Mouse (Mus musculus) bone marrow, adult 2 months (tissue): ENCODE measurements around the gene Tsfm. TPM values are rescaled to one million over a fixed set of nuclear protein-coding genes. Genes with fewer than 3 reads are reported as not detected.
A peak's percentile ranks its signal among the peaks of the same experiment; 100 is the strongest.

ENCODE experiments used
- H3K27ac ChIP-seq: fragments of 200-500 bp; 2 replicates; pipeline ENCODE4 v1.5.1; 2012; ENCODE audit warnings: low read depth, mild to moderate bottlenecking, control low read depth, inconsistent platforms, low read length; ENCODE audit not compliant: control insufficient read depth, poor library complexity, insufficient read depth
- H3K4me1 ChIP-seq: fragments of 200-500 bp; 2 replicates; pipeline ENCODE4 v1.6.1; 2011; ENCODE audit warnings: low read length; ENCODE audit not compliant: control insufficient read depth, insufficient read depth
- H3K4me3 ChIP-seq: fragments of 200-500 bp; replicated peaks from 2 replicates; pipeline ENCODE3; 2011; ENCODE audit warnings: mild to moderate bottlenecking, low read depth, low read length, control low read depth; ENCODE audit not compliant: control insufficient read depth
- CTCF ChIP-seq: fragments of 200-500 bp; IDR thresholded peaks from 2 replicates; pipeline ENCODE4 v1.5.1; 2011; ENCODE audit warnings: low read length, control low read depth; ENCODE audit not compliant: control insufficient read depth, insufficient read depth
- POLR2A ChIP-seq: fragments of 200-500 bp; IDR thresholded peaks from 2 replicates; pipeline ENCODE4 v1.6.1; 2011; ENCODE audit warnings: low read depth, mild to moderate bottlenecking, control low read depth, low read length, borderline replicate concordance; ENCODE audit not compliant: control insufficient read depth
- WGBS: fragments of 180-500 bp; shearing (Covaris S2); methylation state at CpG from one replicate; pipeline ENCODE4 v1.1.7; 2018; 5-methylcytosine and 5-hydroxymethylcytosine counted together
- polyA plus RNA-seq: library from polyadenylated mRNA; stranded (reverse); fragments of >200 nt; gene quantifications from 2 replicates; pipeline ENCODE4 v1.2.4, GENCODE M21; 2011; ENCODE audit warnings: low replicate concordance; ENCODE audit not compliant: missing spikeins, insufficient read depth, insufficient read length

Gene Tsfm
- polyA plus RNA-seq, 1 experiment, result 23.6 TPM

- TF ChIP-seq POLR2A (no peak), CTCF (no peak)
- Histone ChIP-seq H3K4me3 (no peak overlapping the region), H3K4me1 (no peaks in the 10 kb centered on the region), H3K27ac (no peak overlapping the region)
- 4% methylated on average over 29 of the region's 29 CpGs for WGBS
These were observed 18.9 kb upstream of the Tsfm start for GRCm38 (mm10) chr10:127049395-127050118.

GRCm38 (mm10) chr10:127048608-127049394 is 18.2 kb upstream of the Tsfm start:
- no peaks in the 10 kb centered on the region for H3K4me1 ChIP-seq
- TF ChIP-seq CTCF (no peak), POLR2A (no peak)
- no peak overlapping the region for H3K27ac ChIP-seq
- no peak overlapping the region for H3K4me3 ChIP-seq
- WGBS, result 7% methylated on average over 35 of the region's 35 CpGs

GRCm38 (mm10) chr10:127047954-127048353 is 17.3 kb upstream of the Tsfm start, which contains the start of gene Cyp27b1:
Gene Cyp27b1 (plus strand): TSS chr10:127048250.
- H3K27ac ChIP-seq, result no peak within 1 kb of the TSS
- TF ChIP-seq CTCF, result no peak
- TF ChIP-seq POLR2A, result no peak
- no peak within 1 kb of the TSS for H3K4me3 ChIP-seq
- H3K4me1 ChIP-seq, result no peaks in the 10 kb centered on the region
- WGBS, result 38% methylated on average over 5 of the region's 5 CpGs

- TF ChIP-seq POLR2A (no peak), CTCF (no peak)
- 90% methylated on average over 6 of the region's 6 CpGs for whole genome bisulfite sequencing
- H3K4me3 ChIP-seq, result no peak overlapping the region
- H3K27ac ChIP-seq, result no peak overlapping the region
- H3K4me1 ChIP-seq, result peaks cover 1% of the 10 kb centered on the region; the same call in 1 of the 2 replicates
These were observed 12.5 kb upstream of the Tsfm start for GRCm38 (mm10) chr10:127043187-127043586.

- TF ChIP-seq POLR2A, result no peak
- TF ChIP-seq CTCF, result no peak
- Histone ChIP-seq H3K27ac (no peak overlapping the region), H3K4me1 (peaks cover 1% of the 10 kb centered on the region; the same call in 1 of the 2 replicates), H3K4me3 (peak overlapping the region; percentile 82)
- WGBS, result 14% methylated on average over 5 of the region's 5 CpGs
These were observed 12.0 kb upstream of the Tsfm start for GRCm38 (mm10) chr10:127042468-127043115.

- TF ChIP-seq POLR2A, result no peak; the same call in 1 of the 2 replicates
- no peak for TF ChIP-seq CTCF
- peak overlapping the region; percentile 82 for H3K4me3 ChIP-seq
- H3K27ac ChIP-seq, result peak overlapping the region; percentile 48; the same call in 1 of the 2 replicates
- 1% methylated on average over 44 of the region's 44 CpGs for WGBS
- peaks cover 1% of the 10 kb centered on the region; the same call in 1 of the 2 replicates for H3K4me1 ChIP-seq
These were observed 11.2 kb upstream of the Tsfm start for GRCm38 (mm10) chr10:127041774-127042338.

- TF ChIP-seq CTCF (no peak), POLR2A (no peak)
- WGBS, result under 1% methylated on average over 28 of the region's 28 CpGs
- Histone ChIP-seq H3K4me1 (peaks cover 1% of the 10 kb centered on the region; the same call in 1 of the 2 replicates), H3K27ac (peak within 1 kb of the TSS; percentile 48; the same call in 1 of the 2 replicates), H3K4me3 (peak within 1 kb of the TSS; percentile 82)
These were observed 10.7 kb upstream of the Tsfm start, which contains the start of the genes Mettl1 and Eef1akmt3 for GRCm38 (mm10) chr10:127041274-127041766. Gene Mettl1 (plus strand): TSS chr10:127041414. Gene Eef1akmt3 (minus strand): TSS chr10:127041513.
